Mouse (Mus musculus) heart, embryonic 11.5 days (tissue): ENCODE measurements at regions not wholly inside any gene's neighbourhood (a gene's known extent, or its start where the extent isn't known, plus 50 kb on each side); places are given as distances from the start of the nearest gene placed in this dataset.

Source experiments
- ATAC-seq: fragments of 200-750 bp; cut with Nextera tagmentation; replicated peaks from 2 replicates; pipeline ENCODE4 v1.8.0; 2017; ENCODE audit warnings: moderate library complexity; ENCODE audit not compliant: insufficient number of reproducible peaks, low FRiP score, low TSS enrichment
- H3K27ac ChIP-seq: fragments of 300-500 bp; sonication (generic); 2 replicates; pipeline ENCODE4 v1.5.1; 2014; ENCODE audit warnings: mild to moderate bottlenecking, low read depth, low read length
- H3K27me3 ChIP-seq: fragments of 300-500 bp; sonication (generic); 2 replicates; pipeline ENCODE4 v1.6.1; 2014; ENCODE audit warnings: mild to moderate bottlenecking, low read length, mixed read lengths; ENCODE audit not compliant: control insufficient read depth, insufficient read depth
- H3K36me3 ChIP-seq: fragments of 300-500 bp; sonication (generic); 2 replicates; pipeline ENCODE4 v1.6.1; 2014; ENCODE audit warnings: mild to moderate bottlenecking, low read length, moderate library complexity, mixed read lengths; ENCODE audit not compliant: control insufficient read depth, insufficient read depth
- H3K4me1 ChIP-seq: fragments of 300-500 bp; sonication (generic); 2 replicates; pipeline ENCODE4 v1.6.1; 2014; ENCODE audit warnings: low read length; ENCODE audit not compliant: control insufficient read depth, insufficient read depth
- H3K4me2 ChIP-seq: fragments of 300-500 bp; sonication (generic); 2 replicates; pipeline ENCODE4 v1.6.1; 2014; ENCODE audit warnings: mild to moderate bottlenecking, moderate library complexity
- H3K4me3 ChIP-seq: fragments of 300-500 bp; sonication (generic); 2 replicates; pipeline ENCODE4 v1.5.1; 2014; ENCODE audit warnings: low read depth, low read length
- H3K9ac ChIP-seq: fragments of 300-500 bp; sonication (generic); 2 replicates; pipeline ENCODE4 v1.6.1; 2014; ENCODE audit warnings: mild to moderate bottlenecking, low read depth, low read length, moderate library complexity
- H3K9me3 ChIP-seq: fragments of 300-500 bp; sonication (generic); replicated peaks from 2 replicates; pipeline ENCODE4 v1.6.1; 2016; ENCODE audit warnings: low read length; ENCODE audit not compliant: control insufficient read depth
- WGBS: fragments of 180-500 bp; shearing (Covaris S2); extraction: QIAGEN DNeasy Blood & Tissue Kit; methylation state at CpG from one replicate; pipeline ENCODE4 v1.1.7; 2014; ENCODE audit not compliant: insufficient replicate concordance; 5-methylcytosine and 5-hydroxymethylcytosine counted together

- H3K4me3 ChIP-seq = no peak overlapping the region
- no peak overlapping the region for H3K9ac ChIP-seq
- WGBS = 76% methylated on average over 6 of the region's 6 CpGs
- no peak overlapping the region for H3K4me2 ChIP-seq
- ATAC-seq = no peak
- H3K4me1 ChIP-seq = no peaks in the 10 kb centered on the region
- no peaks in the 10 kb centered on the region for H3K27me3 ChIP-seq
- no peak overlapping the region for H3K27ac ChIP-seq
- H3K36me3 ChIP-seq = no peaks in the 10 kb centered on the region
- H3K9me3 ChIP-seq = no peaks in the 10 kb centered on the region
Measured at GRCm38 (mm10) chr4:5450417-5450816, 657.3 kb upstream of the Impad1 start.

GRCm38 (mm10) chr4:5441339-5442019, 648.3 kb upstream of the Impad1 start:
- Histone ChIP-seq H3K9me3 (no peaks in the 10 kb centered on the region), H3K36me3 (no peaks in the 10 kb centered on the region), H3K4me1 (no peaks in the 10 kb centered on the region), H3K4me2 (no peak overlapping the region), H3K4me3 (no peak overlapping the region), H3K27ac (no peak overlapping the region), H3K27me3 (no peaks in the 10 kb centered on the region), H3K9ac (no peak overlapping the region)
- WGBS = 53% methylated on average over 2 of the region's 2 CpGs
- peak; percentile 31 for ATAC-seq

GRCm38 (mm10) chr4:5437076-5437475, 643.9 kb upstream of the Impad1 start:
- 63% methylated on average over 3 of the region's 3 CpGs for WGBS
- Histone ChIP-seq H3K27me3 (no peaks in the 10 kb centered on the region), H3K4me3 (no peak overlapping the region), H3K9ac (no peak overlapping the region), H3K4me1 (no peaks in the 10 kb centered on the region), H3K27ac (no peak overlapping the region), H3K9me3 (no peaks in the 10 kb centered on the region), H3K36me3 (no peaks in the 10 kb centered on the region), H3K4me2 (no peak overlapping the region)
- ATAC-seq = no peak
